19 mouse cellular contexts compared by ENCODE assay signal in the genomic region with DNA sequence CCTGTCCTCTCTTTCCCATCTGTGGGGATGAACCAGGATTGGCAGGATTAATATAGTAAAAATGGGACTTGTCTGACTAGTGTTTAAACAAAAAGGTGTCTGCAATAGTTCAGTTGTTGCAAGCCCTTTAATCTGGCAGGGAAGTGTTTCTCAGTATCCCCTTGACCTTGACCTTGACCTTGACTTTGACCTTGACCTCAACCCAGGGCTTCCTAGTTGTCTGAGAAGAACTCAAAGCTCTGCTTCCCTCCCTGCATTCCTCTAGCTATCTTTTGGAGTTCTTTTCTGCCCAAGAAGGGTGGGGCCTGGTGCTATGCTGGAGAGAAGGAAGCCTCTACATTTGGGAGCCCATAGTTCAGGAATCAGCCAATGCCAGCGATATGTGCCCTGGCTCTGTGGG. TPM values are rescaled to one million over a fixed set of nuclear protein-coding genes. Genes with fewer than 3 reads are reported as not detected.
"Had no signal": no experiment of that assay in that cellular context is flagged by ENCODE, and none has a peak within 500 bp of the region (broad histone marks: within the 10 kb centered on the region; RNA-seq: fewer than 3 reads in every experiment).

No protein-coding gene starts in this region.

- H3K27ac ChIP-seq: liver, embryonic 14.5 days; midbrain, embryonic 10.5 days; neural tube, embryonic 13.5 days; neural tube, embryonic 15.5 days; stomach, embryonic 15.5 days; stomach, postnatal 0 days had no signal

- H3K4me3 ChIP-seq: midbrain, embryonic 10.5 days; myocyte; neural tube, embryonic 13.5 days; neural tube, embryonic 15.5 days; stomach, embryonic 15.5 days had no signal

- DNase-seq: lung, adult 18-20 months; lung, embryonic 14.5 days; lung, postnatal 10 days; lung, postnatal 4 days; midbrain, embryonic 14.5 days; retina, postnatal 1 day; right cerebral cortex, postnatal 14 days; thymus, adult 2 months; thymus, postnatal 25 days; thymus, postnatal 4 days had no signal

RNA-seq across cellular contexts. Expression of gene Meltf, which starts 23.3 kb away (rescaled TPM):
- total RNA-seq: megakaryocyte, adult 5-6 weeks; megakaryocyte-erythroid progenitor cell, adult 5-6 weeks had no signal

RNA-seq across cellular contexts. Expression of gene Pigz, which starts 31.8 kb away (rescaled TPM):
- total RNA-seq: megakaryocyte, adult 5-6 weeks; megakaryocyte-erythroid progenitor cell, adult 5-6 weeks had no signal
